Mouse (Mus musculus) hindbrain, embryonic 10.5 days (tissue): Measurements from ENCODE around the gene Syt12. TPM values are rescaled to one million over a fixed set of nuclear protein-coding genes. Genes with fewer than 3 reads are reported as not detected.

Experiments used
- DNase-seq: peaks from one replicate; pipeline ENCODE4 v3.0.0-alpha.2; 2017; ENCODE audit warnings: low spot score
- H3K27ac ChIP-seq: fragments of 300-500 bp; sonication (generic); 2 replicates; pipeline ENCODE4 v1.5.1; 2016; ENCODE audit warnings: mild to moderate bottlenecking, moderate library complexity
- H3K27me3 ChIP-seq: fragments of 300-500 bp; sonication (generic); 2 replicates; pipeline ENCODE4 v1.6.1; 2016; ENCODE audit warnings: mild to moderate bottlenecking; ENCODE audit not compliant: poor library complexity, insufficient read depth, severe bottlenecking
- H3K36me3 ChIP-seq: fragments of 300-500 bp; sonication (generic); 2 replicates; pipeline ENCODE4 v1.6.1; 2016; ENCODE audit warnings: mild to moderate bottlenecking, moderate library complexity
- H3K4me1 ChIP-seq: fragments of 300-500 bp; sonication (generic); replicated peaks from 2 replicates; pipeline ENCODE4 v1.6.1; 2016; ENCODE audit warnings: mild to moderate bottlenecking
- H3K4me3 ChIP-seq: fragments of 300-500 bp; sonication (generic); 2 replicates; pipeline ENCODE4 v1.5.1; 2016; ENCODE audit warnings: mild to moderate bottlenecking, moderate library complexity
- H3K9me3 ChIP-seq: fragments of 300-500 bp; sonication (generic); 2 replicates; pipeline ENCODE4 v1.6.1; 2016; ENCODE audit warnings: mild to moderate bottlenecking, moderate library complexity
- WGBS: fragments of 180-500 bp; shearing (Covaris S2); methylation state at CpG from one replicate; pipeline ENCODE4 v1.1.7; 2016; 5-methylcytosine and 5-hydroxymethylcytosine counted together
- polyA plus RNA-seq: library from polyadenylated mRNA; unstranded; fragments of >200 nt; fragmentation: Nextera tagmentation; extraction: Ambion mirVana; gene quantifications from 2 replicates; pipeline ENCODE4 v1.2.1, GENCODE M21; 2016

The Syt12 gene
- polyA plus RNA-seq, 1 experiment from 2014 or later = 1.2 TPM

- 14% methylated on average over 5 of the region's 5 CpGs for WGBS
- H3K27ac ChIP-seq = peak overlapping the region; percentile 50
- H3K4me1 ChIP-seq = peaks cover 38% of the 10 kb centered on the region
- no peaks in the 10 kb centered on the region for H3K9me3 ChIP-seq
- no peaks in the 10 kb centered on the region for H3K36me3 ChIP-seq
- H3K4me3 ChIP-seq = no peak overlapping the region
- H3K27me3 ChIP-seq = no peaks in the 10 kb centered on the region
- no peak for DNase-seq
These were observed 25.3 kb downstream of the Syt12 start for GRCm38 (mm10) chr19:4451965-4452364.

DNA sequence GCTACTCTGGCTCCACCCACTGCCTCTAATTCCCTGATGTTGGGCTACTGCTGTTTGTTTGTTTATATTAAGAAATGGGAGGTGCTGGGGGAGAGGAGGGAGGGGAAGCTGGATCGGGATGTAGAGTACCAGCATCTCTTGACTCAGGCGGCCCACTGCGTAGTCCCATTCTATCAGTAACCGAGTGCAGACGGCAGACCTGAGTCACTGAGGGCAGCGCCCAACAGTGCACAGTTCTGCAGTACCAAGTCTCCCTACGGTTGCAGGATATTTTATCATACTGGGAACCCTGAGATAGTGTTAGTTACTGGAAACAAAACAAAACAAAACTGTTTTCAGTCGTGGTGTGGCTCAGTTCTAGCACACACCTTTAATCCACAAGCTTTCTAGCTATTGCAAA lies 26.1 kb downstream of the Syt12 start:
- DNase-seq = no peak
- Histone ChIP-seq H3K4me1 (peaks cover 29% of the 10 kb centered on the region), H3K4me3 (no peak overlapping the region), H3K27ac (no peak overlapping the region), H3K27me3 (no peaks in the 10 kb centered on the region), H3K9me3 (no peaks in the 10 kb centered on the region), H3K36me3 (no peaks in the 10 kb centered on the region)
- WGBS = 61% methylated on average over 8 of the region's 8 CpGs

DNA sequence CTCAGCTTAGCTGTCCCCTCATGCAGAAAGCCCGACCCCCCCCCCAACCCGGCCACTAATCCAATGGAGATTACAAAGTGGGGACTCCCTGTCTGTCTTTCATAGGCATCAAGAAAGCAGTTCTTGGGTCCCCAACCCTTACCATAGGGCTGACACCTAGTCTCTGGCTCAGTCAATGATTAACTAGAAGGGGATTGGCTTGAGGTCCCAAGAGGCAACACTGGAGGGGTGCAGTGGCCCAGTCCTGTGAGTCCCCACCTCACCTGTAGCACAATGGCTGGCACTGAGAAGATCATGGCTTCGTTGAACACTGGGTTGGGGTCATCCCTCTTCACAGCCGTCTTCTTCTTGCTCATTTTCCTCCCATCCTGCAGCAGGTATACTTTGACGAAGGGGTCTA lies 26.6 kb downstream of the Syt12 start:
- peaks cover 29% of the 10 kb centered on the region for H3K4me1 ChIP-seq
- no peaks in the 10 kb centered on the region for H3K36me3 ChIP-seq
- H3K9me3 ChIP-seq = no peaks in the 10 kb centered on the region
- H3K27me3 ChIP-seq = no peaks in the 10 kb centered on the region
- H3K27ac ChIP-seq = no peak overlapping the region
- 63% methylated on average over 5 of the region's 5 CpGs for WGBS
- H3K4me3 ChIP-seq = no peak overlapping the region
- DNase-seq = no peak

GRCm38 (mm10) chr19:4449230-4449629 lies 28.0 kb downstream of the Syt12 start:
- no peak for DNase-seq
- WGBS = 93% methylated on average over 9 of the region's 9 CpGs
- H3K9me3 ChIP-seq = no peaks in the 10 kb centered on the region
- no peak overlapping the region for H3K4me3 ChIP-seq
- H3K36me3 ChIP-seq = no peaks in the 10 kb centered on the region
- H3K4me1 ChIP-seq = peaks cover 23% of the 10 kb centered on the region
- no peak overlapping the region for H3K27ac ChIP-seq
- H3K27me3 ChIP-seq = no peaks in the 10 kb centered on the region

DNA sequence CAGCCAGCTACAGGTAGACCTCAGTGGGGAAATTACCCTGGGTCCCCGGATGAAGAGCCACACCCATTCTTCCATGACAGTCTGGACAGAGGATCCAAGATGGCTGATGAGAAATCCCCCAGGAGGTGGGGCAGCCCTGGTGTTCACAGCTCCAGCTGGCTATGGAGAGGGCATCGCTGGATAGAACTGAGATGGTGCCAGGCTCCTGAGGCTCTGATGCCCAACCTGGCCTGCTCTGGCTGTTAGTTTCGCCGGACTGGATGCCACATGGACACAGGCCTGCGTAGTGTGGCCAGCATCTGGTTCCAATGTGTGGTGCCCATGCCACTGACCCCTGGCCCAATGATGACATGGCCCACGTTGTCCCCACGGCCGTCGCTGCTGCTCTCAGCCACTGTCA lies 29.8 kb downstream of the Syt12 start:
- peaks cover 20% of the 10 kb centered on the region for H3K4me1 ChIP-seq
- no peaks in the 10 kb centered on the region for H3K36me3 ChIP-seq
- no peak overlapping the region for H3K27ac ChIP-seq
- DNase-seq = no peak
- WGBS = 84% methylated on average over 9 of the region's 9 CpGs
- no peak overlapping the region for H3K4me3 ChIP-seq
- H3K27me3 ChIP-seq = no peaks in the 10 kb centered on the region
- no peaks in the 10 kb centered on the region for H3K9me3 ChIP-seq

DNA sequence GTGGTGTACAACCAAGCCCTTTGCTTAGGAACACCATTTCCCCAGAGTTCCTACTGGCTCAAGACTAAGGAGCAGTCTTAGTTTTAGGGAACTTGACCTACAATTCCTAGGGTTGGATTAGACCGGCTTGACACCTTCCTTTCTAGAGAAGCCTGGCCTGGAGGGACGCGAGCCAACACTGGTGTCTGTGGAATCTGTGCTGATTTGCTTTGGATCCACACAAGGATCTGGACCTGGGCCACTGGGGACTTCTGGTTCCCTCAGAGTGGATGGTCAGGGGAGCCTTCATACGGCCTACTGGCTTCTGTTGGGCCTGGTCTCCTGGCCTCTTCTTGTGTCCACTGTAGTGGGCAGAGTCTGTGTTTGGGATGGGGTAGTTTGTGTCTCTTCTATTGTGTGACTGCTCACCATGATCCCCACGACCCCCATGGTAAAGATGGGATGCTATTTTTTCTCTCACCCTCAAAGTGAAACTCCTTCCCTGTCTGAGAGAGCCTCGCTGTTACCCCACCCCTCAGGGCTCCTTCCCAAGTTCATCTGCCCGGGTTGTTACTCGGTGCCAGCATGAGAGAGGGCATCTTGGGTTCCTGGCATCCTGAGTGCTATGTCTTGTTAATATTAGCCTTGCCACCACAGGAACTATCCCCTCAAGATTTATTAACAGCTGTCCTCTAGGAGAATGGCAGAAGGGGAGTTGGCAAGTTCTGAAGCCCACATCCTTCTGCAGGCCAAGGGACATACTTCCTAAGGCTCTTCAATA lies 30.4 kb downstream of the Syt12 start:
- DNase-seq = no peak
- 89% methylated on average over 8 of the region's 8 CpGs for WGBS
- Histone ChIP-seq H3K27me3 (no peaks in the 10 kb centered on the region), H3K4me3 (no peak overlapping the region), H3K36me3 (no peaks in the 10 kb centered on the region), H3K27ac (no peak overlapping the region), H3K9me3 (no peaks in the 10 kb centered on the region), H3K4me1 (peaks cover 20% of the 10 kb centered on the region)

DNA sequence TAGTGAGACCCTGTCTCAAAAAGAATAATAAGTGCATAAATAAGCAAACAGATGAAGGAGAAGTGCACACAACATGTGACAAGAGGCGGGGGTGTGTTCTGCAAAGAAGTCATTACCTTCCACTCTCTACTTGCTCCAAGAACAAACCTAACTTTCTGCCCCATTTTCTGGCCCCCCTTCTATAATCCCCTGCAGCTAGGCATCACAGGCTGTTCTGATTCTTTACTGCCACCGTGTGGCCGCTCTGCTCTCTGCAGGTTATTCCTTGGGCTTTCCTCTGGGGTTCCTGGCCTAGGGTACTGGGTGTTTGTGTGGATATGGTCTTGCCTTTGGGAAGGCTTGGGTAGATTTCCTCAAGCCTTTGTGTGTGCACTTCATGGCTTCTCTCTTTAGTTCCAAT lies 34.8 kb downstream of the Syt12 start:
- H3K4me3 ChIP-seq = no peak overlapping the region
- H3K9me3 ChIP-seq = 0 out of 2 replicates have a peak, but pooled peaks cover 3% of the 10 kb centered on the region
- 9% methylated on average over 3 of the region's 3 CpGs for WGBS
- H3K36me3 ChIP-seq = no peaks in the 10 kb centered on the region
- DNase-seq = peak; percentile 75
- H3K27ac ChIP-seq = peak overlapping the region; percentile 66; the same call in 1 of the 2 replicates
- H3K27me3 ChIP-seq = peaks cover 32% of the 10 kb centered on the region
- H3K4me1 ChIP-seq = peaks cover 42% of the 10 kb centered on the region

DNA sequence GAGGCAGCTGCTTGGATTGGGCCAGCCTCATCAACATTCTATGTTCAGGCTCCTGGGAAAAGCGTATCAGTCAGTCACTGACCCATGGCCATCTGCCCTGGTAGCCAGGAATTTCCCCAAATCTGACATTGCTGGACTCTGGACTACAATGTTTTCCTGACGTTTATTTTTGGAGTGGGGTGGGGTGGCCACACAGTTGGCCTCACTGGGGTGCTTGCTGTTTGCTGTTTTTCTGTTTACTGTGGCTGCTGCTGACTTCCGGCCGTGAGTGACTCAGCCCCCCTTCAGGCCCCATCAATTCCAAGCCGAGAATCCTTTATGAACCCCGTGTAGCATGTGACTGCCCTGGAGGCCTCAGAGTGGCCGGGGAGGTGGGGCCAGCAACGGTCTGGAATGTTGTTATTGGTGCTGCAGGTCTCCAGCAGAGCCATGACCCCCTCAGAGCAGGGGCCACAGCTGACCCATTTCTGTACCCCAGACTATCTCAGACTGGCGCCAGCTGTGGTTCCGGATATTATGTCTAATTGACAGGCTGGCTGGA lies 35.6 kb downstream of the Syt12 start:
- Histone ChIP-seq H3K27me3 (peaks cover 32% of the 10 kb centered on the region), H3K27ac (peak overlapping the region; percentile 66), H3K4me3 (no peak overlapping the region), H3K4me1 (peaks cover 42% of the 10 kb centered on the region), H3K36me3 (no peaks in the 10 kb centered on the region), H3K9me3 (0 out of 2 replicates have a peak, but pooled peaks cover 3% of the 10 kb centered on the region)
- peak; percentile 49 for DNase-seq
- WGBS = 32% methylated on average over 10 of the region's 10 CpGs

- Histone ChIP-seq H3K9me3 (0 out of 2 replicates have a peak, but pooled peaks cover 3% of the 10 kb centered on the region), H3K4me3 (no peak overlapping the region), H3K27me3 (peaks cover 32% of the 10 kb centered on the region), H3K27ac (0 out of 2 replicates have a peak overlapping the region, but pooled peaks have one; percentile 66), H3K4me1 (peaks cover 42% of the 10 kb centered on the region), H3K36me3 (no peaks in the 10 kb centered on the region)
- 24% methylated on average over 6 of the region's 6 CpGs for WGBS
- peak; percentile 61 for DNase-seq
These were observed 36.1 kb downstream of the Syt12 start for GRCm38 (mm10) chr19:4441090-4441591.

GRCm38 (mm10) chr19:4440222-4440621 lies 37.0 kb downstream of the Syt12 start:
- H3K27ac ChIP-seq = no peak overlapping the region
- peaks cover 32% of the 10 kb centered on the region for H3K27me3 ChIP-seq
- 0 out of 2 replicates have a peak, but pooled peaks cover 6% of the 10 kb centered on the region for H3K9me3 ChIP-seq
- no peak overlapping the region for H3K4me3 ChIP-seq
- no peaks in the 10 kb centered on the region for H3K36me3 ChIP-seq
- DNase-seq = no peak
- 11% methylated on average over 8 of the region's 8 CpGs for WGBS
- H3K4me1 ChIP-seq = peaks cover 42% of the 10 kb centered on the region

DNA sequence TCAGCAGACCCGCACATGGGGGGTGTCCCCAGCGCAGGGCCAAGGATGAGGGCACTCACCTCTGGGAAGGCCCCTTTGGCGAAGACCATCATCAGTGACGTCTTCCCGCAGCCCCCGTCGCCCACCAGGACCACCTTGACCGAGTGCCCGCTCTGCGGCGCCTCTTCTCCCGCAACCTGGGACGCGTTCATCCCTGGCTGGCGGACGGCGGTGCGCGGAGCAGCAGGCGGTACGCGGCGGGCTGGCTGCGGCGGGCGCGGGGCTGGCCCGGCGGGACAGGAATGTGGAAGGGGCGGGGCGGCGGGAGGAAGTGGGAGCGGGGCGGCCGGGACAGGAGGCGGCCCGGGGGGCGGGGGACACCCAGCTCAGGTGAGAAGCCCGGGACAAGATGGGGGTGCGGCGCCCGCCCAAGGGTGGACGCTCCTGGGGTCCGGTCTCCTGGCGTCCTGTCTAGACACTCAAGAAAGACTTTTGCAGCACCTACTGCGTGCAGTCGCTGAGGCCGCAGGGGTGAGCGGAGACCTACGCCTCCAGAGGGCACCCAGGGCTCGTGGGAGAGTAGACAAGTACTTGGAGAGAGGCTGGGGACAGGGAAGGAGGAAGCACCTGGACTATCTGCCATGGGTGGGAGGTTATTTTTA lies 38.0 kb downstream of the Syt12 start, which contains the start of gene Rhod:
Rhod (minus strand) TSS at position 272 of the 641 bp plus-strand sequence.
- WGBS = under 1% methylated on average over 51 of the region's 51 CpGs
- H3K4me3 ChIP-seq = peak within 1 kb of the TSS; percentile 78
- no peaks in the 10 kb centered on the region for H3K36me3 ChIP-seq
- peaks cover 32% of the 10 kb centered on the region for H3K27me3 ChIP-seq
- peak within 1 kb of the TSS; percentile 85 for H3K27ac ChIP-seq
- DNase-seq = peak; percentile 53
- peaks cover 42% of the 10 kb centered on the region for H3K4me1 ChIP-seq
- H3K9me3 ChIP-seq = 0 out of 2 replicates have a peak, but pooled peaks cover 7% of the 10 kb centered on the region

DNA sequence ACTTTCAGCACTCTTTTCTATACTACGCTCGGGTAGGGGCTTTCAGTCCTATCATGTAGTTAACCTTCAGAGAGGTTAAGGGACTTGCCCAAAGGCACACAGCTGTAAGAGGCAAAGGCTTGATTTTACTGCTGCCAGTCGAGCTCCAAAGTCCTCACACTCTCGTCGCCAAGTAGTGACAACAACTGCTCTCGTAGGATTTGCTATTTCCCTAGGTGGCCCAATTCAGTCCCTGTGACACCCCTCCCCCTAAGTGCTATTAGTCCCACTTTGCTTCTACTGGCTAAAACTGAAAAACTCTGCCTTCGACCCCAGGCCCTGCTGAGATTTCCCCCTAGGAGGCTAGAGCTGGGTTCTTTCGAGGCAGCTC lies 38.5 kb downstream of the Syt12 start:
- 8% methylated on average over 8 of the region's 8 CpGs for WGBS
- Histone ChIP-seq H3K27me3 (peaks cover 32% of the 10 kb centered on the region), H3K9me3 (0 out of 2 replicates have a peak, but pooled peaks cover 7% of the 10 kb centered on the region), H3K4me1 (peaks cover 42% of the 10 kb centered on the region), H3K27ac (peak overlapping the region; percentile 85), H3K4me3 (peak overlapping the region; percentile 78), H3K36me3 (no peaks in the 10 kb centered on the region)
- DNase-seq = no peak

DNA sequence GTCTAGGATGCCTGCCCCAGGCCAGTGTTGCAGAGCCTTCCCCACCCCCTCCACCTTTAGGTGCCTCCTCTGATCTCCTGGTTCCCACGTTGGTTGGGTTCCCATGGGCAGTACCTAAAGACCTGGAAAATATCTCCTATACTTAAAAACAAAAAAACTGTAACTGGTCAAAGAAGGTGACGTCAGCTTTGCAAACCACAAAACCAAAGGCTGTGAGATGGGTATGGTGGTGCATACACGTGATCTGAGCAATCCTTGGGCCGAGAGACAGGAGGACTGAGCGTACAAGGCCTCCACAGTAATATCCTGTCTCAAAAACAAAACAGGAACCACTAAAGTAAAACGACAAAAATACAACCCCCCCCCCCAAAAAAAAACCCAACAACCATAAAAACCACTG lies 39.4 kb downstream of the Syt12 start:
- H3K27ac ChIP-seq = no peak overlapping the region
- no peaks in the 10 kb centered on the region for H3K36me3 ChIP-seq
- WGBS = 78% methylated on average over 6 of the region's 6 CpGs
- H3K4me3 ChIP-seq = peak overlapping the region; percentile 78; the same call in 1 of the 2 replicates
- 0 out of 2 replicates have a peak, but pooled peaks cover 7% of the 10 kb centered on the region for H3K9me3 ChIP-seq
- peaks cover 42% of the 10 kb centered on the region for H3K4me1 ChIP-seq
- no peak for DNase-seq
- H3K27me3 ChIP-seq = peaks cover 32% of the 10 kb centered on the region
